Comparison of ENCODE assay signal across 13 mouse cellular contexts in genomic region chr9:95614861-95615615, GRCm38 (mm10). TPM values are rescaled to one million over a fixed set of nuclear protein-coding genes. Genes with fewer than 3 reads are reported as not detected.
DNase-seq lines count a peak whose midpoint lies in the region; ATAC-seq lines count a peak whose summit lies in the region.
"Had no signal": no experiment of that assay in that cellular context is flagged by ENCODE, and none has a peak within 500 bp of the region (broad histone marks: within the 10 kb centered on the region; RNA-seq: fewer than 3 reads in every experiment).

No protein-coding gene starts in this region.

- H3K9ac ChIP-seq in hindbrain, embryonic 12.5 days, result no peak overlapping the region

- H3K36me3 ChIP-seq in hindbrain, embryonic 12.5 days, result no peaks in the 10 kb centered on the region
- H3K36me3 ChIP-seq: G1E had no signal

- H3K4me2 ChIP-seq in hindbrain, embryonic 12.5 days (replicated peaks), result no peak overlapping the region
- H3K4me2 ChIP-seq: liver, embryonic 11.5 days had no signal

- no peaks in the 10 kb centered on the region for H3K27me3 ChIP-seq in hindbrain, embryonic 12.5 days

- H3K27ac ChIP-seq in hindbrain, embryonic 12.5 days, result no peak overlapping the region

- peak; percentile 12 for DNase-seq in adrenal gland, postnatal 14 days
- no peak for DNase-seq in adrenal gland, postnatal 4 days (ENCODE audit: low spot score in 2 of 2)
- DNase-seq in urinary bladder, postnatal 36 days (ENCODE audit: low spot score in 2 of 2), result peak; percentile 5 to 27
- no peak for DNase-seq in urinary bladder, postnatal 25 days (ENCODE audit: low spot score)
- peak; percentile 74 to 86 for DNase-seq in kidney, postnatal 25 days
- no peak for DNase-seq in layer of hippocampus, postnatal 10 days (ENCODE audit: low spot score in 2 of 2)

- no peak for ATAC-seq in hindbrain, embryonic 12.5 days (ENCODE audit: low FRiP score)
- no peak for ATAC-seq in megakaryocyte, adult 5-6 weeks (ENCODE audit: poor library complexity, severe bottlenecking)
- ATAC-seq: activated CD4-positive, CD25-positive, alpha-beta regulatory T cell, adult 4 months had no signal

- H3K4me1 ChIP-seq in hindbrain, embryonic 12.5 days, result peaks cover 5% of the 10 kb centered on the region; the same call in 1 of the 2 replicates

- H3K4me3 ChIP-seq in hindbrain, embryonic 12.5 days, result no peak overlapping the region
- H3K4me3 ChIP-seq: myocyte had no signal

- 81% methylated on average over 14 of the region's 14 CpGs for WGBS in hindbrain, embryonic 12.5 days

- no peaks in the 10 kb centered on the region for H3K9me3 ChIP-seq in hindbrain, embryonic 12.5 days (replicated peaks)
- H3K9me3 ChIP-seq: G1E had no signal

RNA-seq across cellular contexts. Expression of gene Pcolce2, which starts 22.4 kb away (rescaled TPM):
- 3.4 and 5.0 TPM in 2 replicates for total RNA-seq in adrenal gland, postnatal 14 days (2021)
- total RNA-seq in adrenal gland, postnatal 4 days (2021), result 1 to 10 TPM; 1.8 to 2.3 TPM
- 2.6 and 4.7 TPM in 2 replicates for polyA plus RNA-seq in hindbrain, embryonic 12.5 days (2016; fragmentation: Nextera tagmentation; extraction: Ambion mirVana)
- 1 to 10 TPM; 2.1 to 3.1 TPM for total RNA-seq in layer of hippocampus, postnatal 10 days (2021)
- total RNA-seq in megakaryocyte, adult 5-6 weeks (2015), result not detected in 2 replicates
- not detected in 2 replicates for total RNA-seq in megakaryocyte, adult 5-6 weeks (2017)
- total RNA-seq: megakaryocyte-erythroid progenitor cell, adult 5-6 weeks had no signal
- polyA plus RNA-seq: G1E had no signal

RNA-seq across cellular contexts. Expression of gene Paqr9, which starts 55.6 kb away (rescaled TPM):
- 9.8 and 20.8 TPM in 2 replicates for total RNA-seq in adrenal gland, postnatal 14 days (2021)
- 10 to 100 TPM in 1 of 2 experiments, 1 to 10 TPM in 1; 3.9 to 14.4 TPM for total RNA-seq in adrenal gland, postnatal 4 days (2021)
- polyA plus RNA-seq in hindbrain, embryonic 12.5 days (2016; fragmentation: Nextera tagmentation; extraction: Ambion mirVana), result 1.2 TPM in 2 replicates
- 10 to 100 TPM; 42.6 to 47.8 TPM for total RNA-seq in layer of hippocampus, postnatal 10 days (2021)
- 0.38 and 0.84 TPM in 2 replicates for total RNA-seq in megakaryocyte, adult 5-6 weeks (2015)
- total RNA-seq in megakaryocyte, adult 5-6 weeks (2017), result 0.37 and 1.7 TPM in 2 replicates
- polyA plus RNA-seq: G1E had no signal

Comparison
In these comparisons a context has a peak if more than half of its experiments do, and no peak if none do; other contexts are left out.
1. DNase-seq: peak in adrenal gland, postnatal 14 days (single experiment), urinary bladder, postnatal 36 days (2 of 2) and kidney, postnatal 25 days (2 of 2); none in adrenal gland, postnatal 4 days (0 of 2), urinary bladder, postnatal 25 days (single experiment) and layer of hippocampus, postnatal 10 days (0 of 2).